Mouse (Mus musculus): Measurements from ENCODE around the gene Gm45233.
A peak's percentile ranks its signal among the peaks of the same experiment; 100 is the strongest.

The Gm45233 gene

GRCm38 (mm10) chr7:43448246-43448645 lies 4.3 kb downstream of the Gm45233 start:
- no peak for DNase-seq (ENCODE audit: low read depth, low spot score)

- no peak for DNase-seq (ENCODE audit: low read depth, low spot score)
Observed at GRCm38 (mm10) chr7:43449811-43450210, 5.9 kb downstream of the Gm45233 start.

GRCm38 (mm10) chr7:43451726-43452125 lies 7.8 kb downstream of the Gm45233 start:
- DNase-seq (ENCODE audit: low read depth, low spot score), result no peak

GRCm38 (mm10) chr7:43452609-43453008 lies 8.7 kb downstream of the Gm45233 start:
- no peak for DNase-seq (ENCODE audit: low read depth, low spot score)

- DNase-seq (ENCODE audit: low read depth, low spot score), result no peak
Observed at GRCm38 (mm10) chr7:43453599-43454355, 9.8 kb downstream of the Gm45233 start.

- no peak for DNase-seq (ENCODE audit: low read depth, low spot score)
Observed at GRCm38 (mm10) chr7:43454371-43454770, 10.4 kb downstream of the Gm45233 start.

GRCm38 (mm10) chr7:43462851-43463250 lies 18.9 kb downstream of the Gm45233 start, which contains the start of gene Vsig10l:
Gene Vsig10l, plus strand, starts transcription at chr7:43463151.
- DNase-seq (ENCODE audit: low read depth, low spot score), result no peak

- DNase-seq (ENCODE audit: low read depth, low spot score), result no peak
Observed at GRCm38 (mm10) chr7:43463976-43464375, 20.0 kb downstream of the Gm45233 start.

GRCm38 (mm10) chr7:43464864-43465343 lies 21.0 kb downstream of the Gm45233 start:
- DNase-seq (ENCODE audit: low read depth, low spot score), result peak; percentile 40

GRCm38 (mm10) chr7:43465344-43466098 lies 21.6 kb downstream of the Gm45233 start:
- peak; percentile 81 for DNase-seq (ENCODE audit: low read depth, low spot score)

GRCm38 (mm10) chr7:43466099-43466694 lies 22.3 kb downstream of the Gm45233 start:
- DNase-seq (ENCODE audit: low read depth, low spot score), result peak; percentile 68

GRCm38 (mm10) chr7:43470373-43470772 lies 26.4 kb downstream of the Gm45233 start:
- no peak for DNase-seq (ENCODE audit: low read depth, low spot score)

- DNase-seq (ENCODE audit: low read depth, low spot score), result no peak
Observed at GRCm38 (mm10) chr7:43475706-43476105, 31.8 kb downstream of the Gm45233 start.

GRCm38 (mm10) chr7:43476376-43476775 lies 32.4 kb downstream of the Gm45233 start:
- no peak for DNase-seq (ENCODE audit: low read depth, low spot score)

- DNase-seq (ENCODE audit: low read depth, low spot score), result no peak
Observed at GRCm38 (mm10) chr7:43481191-43481590, 37.3 kb downstream of the Gm45233 start.

GRCm38 (mm10) chr7:43482090-43482716 lies 38.3 kb downstream of the Gm45233 start:
- DNase-seq (ENCODE audit: low read depth, low spot score), result no peak

GRCm38 (mm10) chr7:43483236-43483635 lies 39.3 kb downstream of the Gm45233 start:
- no peak for DNase-seq (ENCODE audit: low read depth, low spot score)

- no peak for DNase-seq (ENCODE audit: low read depth, low spot score)
Observed at GRCm38 (mm10) chr7:43488646-43489045, 44.7 kb downstream of the Gm45233 start.

- DNase-seq (ENCODE audit: low read depth, low spot score), result no peak
Observed at GRCm38 (mm10) chr7:43489631-43490125, 45.8 kb downstream of the Gm45233 start, which contains the start of gene Iglon5. Gene Iglon5, minus strand, starts transcription at chr7:43490075.

GRCm38 (mm10) chr7:43490182-43490584 lies 46.3 kb downstream of the Gm45233 start:
- no peak for DNase-seq (ENCODE audit: low read depth, low spot score)

- no peak for DNase-seq (ENCODE audit: low read depth, low spot score)
Observed at GRCm38 (mm10) chr7:43490861-43491260, 46.9 kb downstream of the Gm45233 start.

All from retina, postnatal 7 days (tissue).